ENCODE assay signal across 8 mouse cellular contexts in the genomic region with DNA sequence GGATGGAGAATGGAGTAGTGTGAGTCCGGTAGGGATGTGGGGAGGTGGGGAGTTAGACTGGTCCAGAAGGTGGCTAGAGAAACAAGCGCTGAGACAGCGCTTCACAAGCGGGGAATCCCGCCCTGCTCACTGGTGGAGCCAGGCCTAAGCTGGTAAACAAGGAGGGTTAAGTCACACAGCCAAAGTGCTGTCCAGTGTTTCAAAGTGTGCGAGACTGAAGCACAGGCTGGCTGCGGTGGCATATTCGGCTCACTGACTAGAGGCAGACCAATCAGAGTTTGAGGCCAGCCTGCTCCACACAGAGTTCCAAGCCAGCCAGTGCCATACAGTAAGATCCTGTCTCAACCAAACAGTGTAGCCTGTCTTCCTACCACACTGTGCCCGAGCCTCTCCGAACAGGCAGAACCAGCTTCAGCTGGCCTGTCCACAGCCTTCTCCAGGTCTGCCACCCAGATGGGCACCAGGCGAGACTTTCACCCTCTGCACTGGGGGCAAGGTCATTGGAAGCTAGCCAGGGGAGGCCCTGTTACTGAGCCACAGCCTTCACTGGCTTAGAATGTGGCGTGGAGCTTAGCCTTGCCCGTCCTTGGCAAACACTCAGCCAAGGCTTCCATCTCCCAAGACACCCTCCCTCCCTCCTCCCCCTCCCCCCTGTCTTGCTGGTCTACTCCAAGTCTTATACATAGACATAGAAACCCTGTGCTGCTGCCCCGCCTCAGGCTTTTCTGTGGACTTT.
DNase-seq lines count a peak whose midpoint lies in the region; ATAC-seq and TF ChIP-seq lines count a peak whose summit lies in the region.

No protein-coding gene starts in this region.

- H3K4me1 ChIP-seq in limb, embryonic 14.5 days (ENCODE audit: control insufficient read depth, insufficient read depth, low read length), result peaks cover 45% of the 10 kb centered on the region
- H3K4me1 ChIP-seq in midbrain, embryonic 16.5 days (ENCODE audit: control insufficient read depth, insufficient read depth, low read length), result peaks cover 8% of the 10 kb centered on the region

- H3K36me3 ChIP-seq in limb, embryonic 14.5 days (ENCODE audit: control insufficient read depth, insufficient read depth, low read length), result no peaks in the 10 kb centered on the region
- H3K36me3 ChIP-seq in midbrain, embryonic 16.5 days (ENCODE audit: control insufficient read depth, insufficient read depth, low read length), result no peaks in the 10 kb centered on the region

- no peak overlapping the region for H3K4me3 ChIP-seq in limb, embryonic 14.5 days (replicated peaks; ENCODE audit: low read length)
- no peak overlapping the region for H3K4me3 ChIP-seq in midbrain, embryonic 16.5 days (ENCODE audit: low read depth, low read length)

- no peak overlapping the region for H3K4me2 ChIP-seq in limb, embryonic 14.5 days (replicated peaks; ENCODE audit: low read depth, low read length, severe bottlenecking)
- no peak overlapping the region for H3K4me2 ChIP-seq in midbrain, embryonic 16.5 days (ENCODE audit: low read length)

- H3K9me3 ChIP-seq in limb, embryonic 14.5 days (ENCODE audit: control insufficient read depth, low read length), result no peaks in the 10 kb centered on the region
- H3K9me3 ChIP-seq in midbrain, embryonic 16.5 days (replicated peaks; ENCODE audit: control insufficient read depth, low read length, poor library complexity, severe bottlenecking), result no peaks in the 10 kb centered on the region

- DNase-seq in cerebellum, adult 11 months, result peak; percentile 24
- no peak for DNase-seq in cerebellum, adult 18-20 months
- DNase-seq in ovary, adult 18-20 months (ENCODE audit: low spot score), result peak; percentile 89
- DNase-seq in ovary, postnatal 10 days (ENCODE audit: low spot score), result no peak
- DNase-seq in heart, postnatal 10 days, result peak; percentile 74 to 78
- no peak for DNase-seq in limb, embryonic 14.5 days (ENCODE audit: low spot score)

- H3K27ac ChIP-seq in limb, embryonic 14.5 days (replicated peaks; ENCODE audit: low read depth, low read length), result 0 out of 2 replicates have a peak overlapping the region, but pooled peaks have one; percentile 26
- H3K27ac ChIP-seq in midbrain, embryonic 16.5 days (ENCODE audit: low read length), result no peak overlapping the region

- 76% methylated on average over 14 of the region's 14 CpGs for WGBS in limb, embryonic 14.5 days
- WGBS in midbrain, embryonic 16.5 days, result 81% methylated on average over 14 of the region's 14 CpGs

- intact Hi-C loops in heart, postnatal 10 days (cut with DNase I), result no loop called here

- no peaks in the 10 kb centered on the region for H3K27me3 ChIP-seq in limb, embryonic 14.5 days (ENCODE audit: control insufficient read depth, insufficient read depth, low read length)
- no peaks in the 10 kb centered on the region for H3K27me3 ChIP-seq in midbrain, embryonic 16.5 days (ENCODE audit: control insufficient read depth, insufficient read depth, low read depth, low read length)

- no peak overlapping the region for H3K9ac ChIP-seq in limb, embryonic 14.5 days (ENCODE audit: low read depth, low read length, severe bottlenecking)
- H3K9ac ChIP-seq in midbrain, embryonic 16.5 days (ENCODE audit: low read depth, low read length), result no peak overlapping the region

- ATAC-seq in limb, embryonic 14.5 days (ENCODE audit: low FRiP score, low read depth), result no peak
- ATAC-seq in activated CD4-positive, CD25-positive, alpha-beta regulatory T cell, adult 4 months, result no peak
- no peak for ATAC-seq in midbrain, embryonic 16.5 days

- no peak for TF ChIP-seq POLR2A in limb, embryonic 14.5 days (IDR thresholded peaks at IDR 0.05; ENCODE audit: borderline replicate concordance, extremely low read depth, insufficient read depth, insufficient read length)

Comparison
In these comparisons a context has a peak if more than half of its experiments do, and no peak if none do; other contexts are left out.
1. DNase-seq: peak in cerebellum, adult 11 months (single experiment), ovary, adult 18-20 months (single experiment) and heart, postnatal 10 days (2 of 2); none in cerebellum, adult 18-20 months (0 of 2), ovary, postnatal 10 days (single experiment) and limb, embryonic 14.5 days (single experiment).